Mouse (Mus musculus) left cerebral cortex, postnatal 14 days (tissue): ENCODE measurements around the gene Omt2a. TPM values are rescaled to one million over a fixed set of nuclear protein-coding genes. Genes with fewer than 3 reads are reported as not detected.
"Not testable (repeated sequence)": the region's sequence is repeated elsewhere in the genome, so short reads cannot be mapped to it uniquely, and the experiment has no call there.

Experiments used
- DNase-seq, 2 experiments: peaks; one replicate each; pipeline ENCODE4 v3.0.0; 2021 to 2022; ENCODE audit warnings: low spot score in 2 of 2, mixed read lengths in 1 of 2
- intact Hi-C: fragments of 180-260 bp; cut with DNase I; formaldehyde crosslinking; loops from one replicate; pipeline ENCODE4 v1.15.1; 2025
- total RNA-seq, 2 experiments: library from RNA; stranded (reverse); gene quantifications; 2 replicates each; pipeline ENCODE4 v1.2.3; 2021

Gene Omt2a
- total RNA-seq, 2 experiments from 2014 or later, result not detected

DNA sequence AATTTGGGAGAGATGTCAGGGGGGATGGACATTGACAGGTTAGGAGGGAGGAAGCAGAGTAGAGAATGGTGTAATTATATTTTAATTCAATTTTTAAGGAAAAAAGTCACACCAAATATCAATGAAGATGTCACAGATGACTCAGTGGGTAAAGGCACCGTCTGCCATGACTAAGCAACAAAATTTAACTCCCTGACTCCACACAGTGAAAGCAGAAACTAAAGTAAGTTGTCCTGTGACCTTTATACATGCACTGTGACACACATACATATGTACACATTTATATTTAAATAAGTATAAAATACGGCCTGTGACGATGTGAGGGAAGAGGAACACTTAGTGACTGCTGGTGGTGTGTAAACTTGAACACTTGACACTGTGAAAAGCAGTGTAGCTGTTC is 6.5 kb downstream of the Omt2a start:
- intact Hi-C loops, DNase-seq: not testable (repeated sequence)

GRCm38 (mm10) chr9:78299143-78299542 is 15.5 kb downstream of the Omt2a start:
- intact Hi-C loops, DNase-seq: not testable (repeated sequence)

- no peak for DNase-seq
- intact Hi-C loops, result no loop called here
Observed at GRCm38 (mm10) chr9:78298232-78298631, 16.4 kb downstream of the Omt2a start.

GRCm38 (mm10) chr9:78296089-78296488 is 18.5 kb downstream of the Omt2a start:
- intact Hi-C loops, result not testable (repeated sequence)
- DNase-seq, result peak in 1 of 2 experiments; percentile 45

- DNase-seq, intact Hi-C loops: not testable (repeated sequence)
Observed at GRCm38 (mm10) chr9:78294781-78295180, 19.8 kb downstream of the Omt2a start.

- intact Hi-C loops, DNase-seq: not testable (repeated sequence)
Observed at GRCm38 (mm10) chr9:78293683-78294082, 20.9 kb downstream of the Omt2a start.

- intact Hi-C loops, DNase-seq: not testable (repeated sequence)
Observed at GRCm38 (mm10) chr9:78292462-78292861, 22.1 kb downstream of the Omt2a start.

DNA sequence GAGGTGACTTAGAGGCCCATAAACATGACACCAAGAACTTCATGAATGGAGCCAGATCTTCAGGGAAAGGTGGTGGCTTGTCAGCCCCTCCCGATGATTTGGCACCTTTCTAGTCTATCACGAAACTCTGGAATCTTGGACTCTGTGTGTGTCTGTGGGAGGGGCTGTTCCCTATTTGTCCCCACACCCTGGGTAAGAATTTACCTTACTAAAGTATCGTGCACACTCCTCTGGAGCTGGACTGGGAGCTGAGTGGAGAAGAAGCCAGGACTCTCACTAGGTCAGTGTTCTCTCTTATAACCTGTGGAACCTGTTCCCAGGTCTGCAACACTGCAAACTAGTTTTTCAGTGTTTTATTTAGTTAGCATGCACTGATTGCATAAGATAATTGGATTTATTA is 24.9 kb downstream of the Omt2a start, which contains the start of gene Gm10639:
Gene Gm10639 (plus strand): TSS at position 201 of the 400 bp plus-strand sequence.
- intact Hi-C loops, DNase-seq: not testable (repeated sequence)

GRCm38 (mm10) chr9:78289063-78289462 is 25.5 kb downstream of the Omt2a start:
- intact Hi-C loops, DNase-seq: not testable (repeated sequence)

DNA sequence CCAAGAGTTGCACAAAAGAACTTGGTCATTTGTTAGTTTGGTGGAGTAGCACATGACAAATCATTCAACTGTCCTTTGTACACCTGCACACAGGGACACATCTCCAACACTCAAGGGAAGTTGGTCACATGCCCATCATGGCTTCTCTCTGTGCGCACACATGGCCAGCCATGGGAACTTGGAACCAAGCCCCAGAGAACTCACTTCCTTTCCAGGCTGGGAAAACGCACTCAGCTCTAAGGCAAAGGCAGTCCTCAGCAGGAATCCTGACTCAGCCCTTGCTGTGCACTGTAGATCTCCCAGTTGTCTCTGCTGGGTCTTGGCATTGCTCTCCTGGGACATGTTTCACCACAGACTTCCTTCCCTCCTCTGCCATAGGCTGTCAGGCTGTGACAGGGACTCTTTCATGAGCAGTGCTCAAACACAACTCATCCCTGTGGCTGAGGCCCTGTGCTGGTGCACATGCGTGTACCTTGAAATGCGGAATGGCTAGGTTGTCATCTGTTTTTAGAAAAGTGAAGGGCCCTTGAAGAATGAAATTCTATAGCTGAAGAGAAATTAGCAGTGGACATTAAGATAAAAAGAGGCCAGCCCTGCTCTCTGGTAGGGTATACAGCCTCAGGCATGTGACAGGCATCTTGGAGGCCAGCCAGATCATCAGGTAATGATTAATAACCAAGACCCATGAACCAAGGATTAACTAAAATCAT is 32.4 kb downstream of the Omt2a start:
- DNase-seq, intact Hi-C loops: not testable (repeated sequence)

DNA sequence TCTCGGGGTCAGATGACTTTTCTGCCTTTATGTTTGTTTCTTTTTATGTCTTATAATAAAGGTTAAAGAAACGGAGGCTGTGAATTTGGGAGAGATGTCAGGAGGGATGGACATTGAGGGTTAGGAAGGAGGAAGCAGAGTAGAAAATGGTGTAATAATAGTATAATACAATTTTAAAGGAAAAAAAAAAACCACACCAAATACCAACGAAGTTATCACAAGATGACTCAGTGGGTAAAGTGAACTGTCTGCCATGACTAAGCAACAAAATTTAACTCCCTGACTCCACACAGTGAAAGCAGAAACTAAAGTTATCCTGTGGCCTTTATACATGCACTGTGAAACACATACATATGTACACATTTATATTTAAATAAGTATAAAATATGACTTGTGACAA is 43.7 kb downstream of the Omt2a start:
- DNase-seq, intact Hi-C loops: not testable (repeated sequence)

Other genes with a start within 250 kb of the Omt2a start
- 100 to 1,000 TPM; 118 to 122 TPM for gene Fbxo9, start 205.7 kb downstream of the Omt2a start, total RNA-seq
- 10 to 100 TPM; 23.1 to 23.2 TPM for gene Ick, start 205.6 kb downstream of the Omt2a start, total RNA-seq
- gene Gsta4, start 132.0 kb downstream of the Omt2a start, total RNA-seq, result 10 to 100 TPM; 34.9 to 36.3 TPM
- gene Gsta1, start 84.1 kb downstream of the Omt2a start, total RNA-seq, result not detected
- gene Gm3776, start 57.7 kb downstream of the Omt2a start, total RNA-seq, result not detected
- gene Gm10639, start 24.9 kb downstream of the Omt2a start, total RNA-seq, result not detected
- gene Omt2b, start 12.8 kb upstream of the Omt2a start, total RNA-seq, result not detected
- not detected for gene Gsta2, start 41.0 kb upstream of the Omt2a start, total RNA-seq
- not detected for gene Dppa5a, start 53.4 kb upstream of the Omt2a start, total RNA-seq
- gene Ooep, start 63.9 kb upstream of the Omt2a start, total RNA-seq, result not detected
- not detected for gene Ddx43, start 81.0 kb upstream of the Omt2a start, total RNA-seq
- gene Cgas, start 128.4 kb upstream of the Omt2a start, total RNA-seq, result under 1 TPM; 0.53 to 0.77 TPM
- gene Mto1, start 133.4 kb upstream of the Omt2a start, total RNA-seq, result 10 to 100 TPM; 24.1 to 26.6 TPM
- gene Gm17324, start 134.0 kb upstream of the Omt2a start, total RNA-seq, result 1 to 10 TPM in 1 of 2 experiments, under 1 TPM in 1; 0.74 to 1.3 TPM
- gene Eef1a1, start 174.4 kb upstream of the Omt2a start, total RNA-seq, result 1,000 to 10,000 TPM; 2,769 to 2,846 TPM